Mouse (Mus musculus): ENCODE measurements around the gene Gabpb2.

Gabpb2 gene

DNA sequence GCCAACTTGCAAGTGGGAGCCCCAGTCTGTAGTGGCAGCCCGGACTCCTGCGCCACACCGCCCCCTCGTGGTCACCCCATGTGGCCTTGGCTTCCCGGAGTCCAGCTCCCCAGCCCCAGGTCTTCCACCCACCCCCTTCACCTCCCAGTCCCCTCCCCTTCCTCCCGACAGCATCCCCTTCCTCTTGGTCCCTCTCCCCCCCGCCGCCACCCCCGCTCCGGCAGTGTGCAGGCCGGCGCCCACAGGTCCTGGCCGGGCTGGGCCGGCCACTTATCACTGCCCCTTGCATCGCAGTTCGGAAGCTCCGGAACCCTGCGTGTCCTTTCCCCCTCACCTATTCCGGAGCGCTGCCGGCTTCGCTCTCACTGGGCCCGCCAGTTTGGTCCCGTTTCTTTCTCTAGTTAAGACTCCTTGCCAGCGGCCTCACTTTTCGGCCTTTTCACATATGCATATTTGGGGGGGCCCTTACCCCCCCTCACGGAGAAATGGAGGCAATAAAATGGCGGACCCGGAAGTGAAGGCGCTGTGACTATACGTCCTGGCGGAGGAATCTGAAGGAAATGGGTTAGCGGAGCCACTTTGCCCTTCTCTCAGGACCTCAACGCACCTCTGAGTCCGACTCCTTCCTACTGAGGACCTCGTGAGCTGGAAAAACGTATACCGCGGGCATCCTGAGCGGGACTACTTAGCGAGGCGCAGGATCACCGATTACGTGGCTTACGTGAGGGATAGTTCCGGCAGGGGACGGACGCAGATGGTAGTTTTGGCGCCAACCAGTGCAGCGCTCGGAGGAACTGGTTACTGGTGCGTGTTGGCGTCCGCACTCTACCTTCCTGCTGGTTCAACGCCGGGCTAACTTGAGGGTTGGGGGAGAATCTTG lies at the start of gene Gabpb2:
Gene Gabpb2, minus strand, starts transcription at position 662 of the 880 bp plus-strand sequence.
- peak; percentile 95 for DNase-seq (ENCODE audit: low spot score)

DNA sequence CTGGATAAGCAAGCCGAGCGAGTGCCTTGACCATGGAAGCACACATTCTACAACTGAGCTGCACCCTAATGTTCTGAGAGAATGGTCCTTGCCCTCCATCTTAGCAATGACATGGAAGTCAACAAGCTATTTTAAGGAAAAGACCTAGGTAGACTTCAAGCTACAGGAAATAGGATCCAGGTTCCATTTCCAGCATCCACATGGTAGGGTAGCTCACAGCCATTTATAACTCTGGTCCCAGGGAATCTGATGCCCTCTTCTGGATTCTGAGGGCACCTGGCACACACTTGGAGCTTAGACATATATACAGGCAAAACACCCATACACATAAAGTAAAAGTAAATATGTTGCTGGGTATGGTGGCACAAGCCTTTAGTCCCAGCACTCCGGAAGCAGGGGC lies 48.3 kb upstream of the Gabpb2 start:
- DNase-seq (ENCODE audit: low spot score), result no peak

DNA sequence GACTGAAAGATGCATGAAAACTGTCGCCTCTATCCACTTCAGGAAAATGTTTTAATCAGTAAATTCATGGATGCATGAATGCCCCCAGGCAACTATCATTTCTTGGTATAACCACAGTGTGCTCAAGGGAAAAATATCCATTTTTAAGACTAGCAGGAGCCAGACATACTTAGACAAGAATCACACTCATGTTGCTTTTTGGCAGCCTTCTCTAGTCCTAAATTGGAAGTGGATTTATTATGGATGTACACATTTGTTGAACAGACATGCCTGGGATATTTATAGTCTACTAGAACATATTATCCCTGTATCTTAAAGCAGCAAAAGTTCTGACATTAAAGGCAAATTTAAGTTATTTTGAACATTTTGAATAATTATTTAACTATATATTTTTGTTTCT lies 47.0 kb upstream of the Gabpb2 start:
- no peak for DNase-seq (ENCODE audit: low spot score)

DNA sequence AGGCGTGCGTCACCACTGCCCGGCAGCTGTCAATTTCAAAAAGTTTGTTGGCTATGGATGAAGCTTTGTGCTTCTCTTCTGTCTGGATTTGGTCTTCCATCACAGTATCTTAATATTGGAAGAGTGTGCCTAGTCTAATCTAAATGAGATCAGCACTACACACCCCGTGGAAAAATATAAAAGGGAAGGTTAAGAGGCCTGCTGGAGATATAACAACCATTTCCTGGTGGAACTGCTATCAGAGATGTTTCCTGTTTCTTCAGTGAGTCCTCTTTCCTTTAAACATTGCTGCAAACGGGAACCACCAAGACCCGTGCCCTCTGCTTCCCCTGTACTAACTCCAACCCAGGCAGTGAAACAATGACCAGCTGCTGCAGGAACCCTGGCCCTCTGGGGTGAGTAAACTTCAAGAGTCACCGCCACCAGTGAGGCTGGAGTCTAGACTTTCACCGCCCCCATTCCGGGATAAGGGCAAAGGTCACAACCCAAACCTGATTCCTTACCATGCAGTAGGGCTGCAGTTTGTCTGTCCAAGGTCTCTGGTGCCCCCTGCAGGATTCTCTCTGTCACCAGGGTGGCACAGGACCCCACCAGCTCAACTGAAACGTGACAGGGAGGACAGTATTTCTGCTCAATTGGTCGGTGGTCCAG lies 45.5 kb upstream of the Gabpb2 start:
- DNase-seq (ENCODE audit: low spot score), result peak; percentile 92

DNA sequence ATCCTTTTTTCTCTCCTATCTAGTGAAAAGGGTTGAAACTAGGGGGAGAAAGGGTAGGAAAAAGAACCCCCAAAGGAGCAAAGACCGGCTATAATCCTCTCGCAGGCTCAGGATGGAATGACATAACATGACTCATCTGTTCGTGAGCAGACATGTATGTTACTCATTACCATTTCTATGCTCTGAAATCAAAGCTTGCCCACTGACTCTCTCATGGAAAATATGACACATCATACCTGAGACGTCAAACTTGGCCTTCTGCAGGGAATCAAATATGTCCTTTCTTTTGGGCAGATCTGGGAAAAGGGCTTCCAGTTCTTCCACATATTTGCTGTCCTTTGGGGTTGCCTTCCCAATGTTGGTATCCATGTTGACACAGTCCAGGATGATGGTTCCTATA lies 44.3 kb upstream of the Gabpb2 start:
- no peak for DNase-seq (ENCODE audit: low spot score)

DNA sequence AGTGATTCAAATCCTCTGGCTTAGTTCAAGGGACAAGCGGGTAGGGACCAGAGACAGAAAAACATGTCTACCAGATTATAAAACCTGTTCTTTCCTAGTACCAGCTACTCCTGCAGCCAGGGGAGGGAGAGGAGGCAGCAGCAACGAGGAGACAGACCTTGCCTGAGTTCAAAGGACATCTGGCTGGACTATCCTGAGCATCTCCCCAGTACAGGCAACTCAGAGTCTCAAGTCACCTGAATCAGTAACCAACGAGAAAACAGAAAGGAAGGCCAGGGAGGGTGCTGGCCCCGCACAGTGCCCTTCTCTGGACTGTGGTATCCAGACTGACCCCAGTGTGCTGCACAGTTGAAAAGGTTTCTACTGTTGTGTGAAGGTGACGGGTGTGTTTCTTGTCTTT lies 39.2 kb upstream of the Gabpb2 start:
- DNase-seq (ENCODE audit: low spot score), result no peak

DNA sequence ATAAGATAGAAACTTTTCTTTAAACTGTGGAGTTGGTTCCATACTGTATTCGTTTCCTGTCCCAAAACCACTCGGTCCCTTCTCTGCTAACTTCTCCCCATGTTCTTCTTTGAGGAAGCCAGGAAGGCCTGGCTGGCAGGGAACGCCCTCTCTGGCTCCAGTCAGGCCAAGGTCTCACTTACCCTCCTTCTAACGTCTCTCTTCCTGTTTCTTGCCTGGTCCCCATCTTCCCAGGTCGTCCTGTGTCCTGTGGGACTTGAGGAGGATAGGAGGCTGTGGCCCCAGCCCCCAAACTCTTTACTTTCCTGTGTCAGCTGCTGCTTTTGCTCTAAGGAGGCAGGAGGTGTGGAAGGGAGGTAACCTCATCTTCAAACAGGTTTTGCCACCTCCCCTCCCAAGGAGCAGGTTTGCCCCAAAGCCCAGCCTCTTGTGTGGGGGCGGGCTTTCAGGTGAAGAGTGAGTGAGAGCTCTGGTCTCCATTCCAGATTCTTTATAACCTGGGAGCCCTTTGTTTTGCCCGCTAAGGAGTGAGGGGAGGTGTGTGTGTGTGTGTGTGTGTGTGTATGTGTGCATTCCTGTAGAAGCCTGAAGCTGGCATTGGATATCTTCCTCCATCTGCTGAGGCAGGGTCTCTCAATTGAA lies 33.2 kb upstream of the Gabpb2 start, which contains the start of gene Bnipl:
Gene Bnipl, minus strand, starts transcription at position 411 of the 642 bp plus-strand sequence.
- no peak for DNase-seq (ENCODE audit: low spot score)

DNA sequence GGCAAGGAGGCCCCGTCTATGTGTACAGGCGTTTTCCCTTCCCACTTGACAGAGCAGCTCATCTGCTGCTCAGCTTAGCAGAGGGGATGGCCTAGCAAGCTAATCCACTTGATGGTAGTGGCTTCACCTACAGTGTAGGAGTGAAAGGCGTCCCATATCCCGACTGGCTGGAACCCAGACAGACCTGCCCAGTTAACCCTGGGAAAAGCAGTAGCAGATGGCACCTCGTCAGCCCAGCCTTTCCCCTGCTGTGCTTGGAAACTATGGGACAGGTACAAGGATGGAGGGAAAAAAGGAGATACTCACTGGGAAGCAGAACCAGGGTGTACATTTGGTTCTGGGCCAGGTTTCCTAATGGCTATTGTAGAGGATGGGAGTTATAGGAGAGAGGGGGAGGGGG lies 32.6 kb upstream of the Gabpb2 start:
- DNase-seq (ENCODE audit: low spot score), result no peak

DNA sequence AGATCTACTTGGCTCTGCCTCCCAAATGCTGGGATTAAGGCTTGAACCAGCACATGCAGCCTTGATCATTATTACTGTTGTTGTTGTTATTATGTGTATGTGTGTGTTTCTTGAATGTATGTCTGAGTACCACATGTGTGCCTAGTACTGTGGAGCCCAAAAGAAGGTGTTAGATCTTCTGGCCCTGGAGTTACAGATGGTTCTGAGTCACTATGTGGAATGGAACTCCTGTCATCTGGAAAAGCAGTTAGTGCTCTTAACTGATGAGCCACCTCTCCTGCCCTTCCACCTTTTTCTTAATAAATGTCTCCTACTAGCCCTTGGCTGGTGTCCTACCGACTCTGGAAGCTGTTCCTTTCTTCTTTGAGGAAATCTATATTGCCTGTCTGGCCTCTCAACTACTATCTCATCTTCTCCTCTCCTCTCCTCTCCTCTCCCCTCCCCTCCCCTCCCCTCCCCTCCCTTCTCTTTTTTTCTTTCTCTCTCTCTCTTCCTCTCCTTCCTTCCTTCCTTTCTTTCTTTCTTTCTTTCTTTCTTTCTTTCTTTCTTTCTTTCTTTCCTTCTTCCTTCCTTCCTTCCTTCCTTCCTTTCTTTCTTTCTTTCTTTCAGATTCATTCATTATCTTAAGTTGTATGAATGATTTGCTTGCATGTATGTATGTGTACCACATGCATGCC lies 30.1 kb upstream of the Gabpb2 start:
- no peak for DNase-seq (ENCODE audit: low spot score)

DNA sequence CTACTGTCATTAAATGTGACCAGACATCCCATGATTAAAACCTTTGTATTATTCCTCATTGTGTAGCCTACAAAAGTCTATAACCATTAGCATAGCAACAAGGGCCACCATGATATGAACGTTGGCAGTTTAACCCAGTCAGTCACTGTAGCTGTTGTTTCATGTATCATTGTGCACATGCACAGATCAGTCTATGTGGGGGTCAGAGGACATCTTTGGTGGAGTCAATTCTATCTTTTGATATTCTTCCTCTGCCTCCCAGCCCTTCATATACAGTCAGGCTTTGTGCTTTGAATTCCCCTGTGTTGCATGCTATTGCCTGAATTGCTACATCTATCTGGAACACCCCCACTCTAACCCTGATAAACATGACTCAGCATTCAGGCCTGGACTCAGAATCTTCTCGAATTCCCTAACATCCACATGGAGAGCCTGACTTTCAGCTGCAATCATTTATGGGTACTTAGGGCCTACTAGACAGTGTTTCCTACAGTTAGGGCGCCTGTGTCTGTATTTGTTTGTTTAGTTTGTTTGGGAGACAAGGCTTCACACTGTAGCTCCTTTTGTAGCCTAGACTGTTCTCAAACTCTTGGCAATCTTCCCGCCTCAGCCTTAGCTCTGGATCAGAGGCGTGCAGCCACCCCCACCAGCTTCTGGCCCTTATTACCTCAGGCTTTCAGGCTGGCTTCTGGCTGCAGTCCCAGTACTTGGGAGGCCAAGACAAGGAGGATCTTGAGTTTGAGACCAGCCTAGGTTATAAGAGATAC lies 28.9 kb upstream of the Gabpb2 start:
- DNase-seq (ENCODE audit: low spot score), result no peak

DNA sequence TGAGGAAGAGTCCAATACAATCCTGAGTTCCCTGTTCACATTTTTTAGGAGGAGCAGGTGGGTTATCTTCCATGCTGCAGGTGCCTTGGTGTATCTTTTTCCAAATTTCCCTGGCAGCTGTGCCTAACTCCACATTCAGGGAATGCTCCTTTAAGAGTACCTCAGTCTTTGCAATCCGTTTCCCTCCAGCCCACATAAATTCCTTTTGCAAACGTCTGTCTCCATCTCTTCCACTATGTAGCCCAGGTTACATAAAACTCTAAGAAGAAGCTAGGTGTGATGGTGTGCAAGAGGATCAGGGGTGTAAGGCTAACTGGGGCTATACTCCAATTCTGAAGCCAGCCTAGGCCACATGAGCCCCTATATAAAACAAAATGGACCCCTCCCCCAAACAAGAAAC lies 25.4 kb upstream of the Gabpb2 start:
- DNase-seq (ENCODE audit: low spot score), result no peak

DNA sequence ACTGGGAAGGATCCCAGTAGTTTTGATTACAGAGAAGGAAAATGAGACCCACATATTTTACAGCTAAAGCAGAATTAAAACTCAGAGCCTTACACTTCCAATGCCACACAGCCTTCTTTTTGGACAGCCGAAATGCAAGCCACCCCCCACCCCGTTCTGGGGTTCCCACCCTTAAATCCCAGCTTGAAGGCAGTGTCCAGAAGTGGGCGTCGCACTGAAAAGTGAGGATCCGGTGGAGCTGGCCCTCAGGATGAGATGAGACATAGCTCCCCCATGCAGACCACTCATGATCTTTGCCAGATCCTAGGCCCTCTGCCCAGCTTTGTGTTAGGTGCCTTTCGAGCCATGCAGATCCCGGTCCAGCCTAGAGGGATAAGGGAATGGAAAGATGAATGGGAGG lies 23.8 kb upstream of the Gabpb2 start, which contains the start of gene Gm128:
Gene Gm128, minus strand, starts transcription at position 101 of the 400 bp plus-strand sequence.
- no peak for DNase-seq (ENCODE audit: low spot score)

DNA sequence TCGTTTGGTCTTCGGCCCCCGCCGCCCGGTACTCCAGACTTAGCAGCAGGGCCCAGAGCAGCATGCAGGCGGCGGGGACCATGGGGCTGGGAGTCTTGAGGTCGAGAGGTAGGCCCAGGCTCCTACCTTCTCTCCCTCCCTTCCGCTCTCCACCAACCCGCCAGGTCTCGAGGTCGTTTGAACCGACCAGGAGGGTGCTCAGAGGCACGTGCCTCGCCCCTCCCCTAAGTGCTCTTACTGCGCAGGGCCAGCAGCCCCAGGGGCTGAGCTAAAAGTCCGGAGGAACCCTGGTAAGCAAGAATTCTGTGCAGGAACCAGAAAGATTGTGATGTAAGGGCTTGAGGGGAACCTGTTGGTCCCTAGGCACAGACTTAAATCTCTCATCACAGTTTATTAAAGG lies 23.2 kb upstream of the Gabpb2 start:
- DNase-seq (ENCODE audit: low spot score), result no peak

DNA sequence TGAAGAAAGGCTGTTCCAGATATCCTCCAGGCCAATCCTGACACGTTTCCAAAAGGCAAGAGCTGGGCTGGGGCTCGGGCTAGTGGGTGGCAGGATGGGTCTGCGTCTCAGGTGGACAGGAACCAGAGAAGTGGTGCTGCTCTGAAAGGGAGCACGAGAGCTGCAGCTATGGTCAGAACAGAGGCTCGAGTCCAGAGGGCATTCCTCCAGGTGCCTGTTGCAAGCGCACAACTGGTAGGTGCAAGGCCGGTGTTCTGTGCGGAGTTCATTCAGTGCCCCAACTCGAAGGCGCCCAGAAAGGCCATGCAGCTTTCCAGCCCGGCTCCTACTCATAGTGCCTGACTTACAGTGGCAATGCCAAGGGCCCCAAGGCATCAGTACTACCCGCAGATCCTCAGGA lies 22.3 kb upstream of the Gabpb2 start:
- DNase-seq (ENCODE audit: low spot score), result no peak

DNA sequence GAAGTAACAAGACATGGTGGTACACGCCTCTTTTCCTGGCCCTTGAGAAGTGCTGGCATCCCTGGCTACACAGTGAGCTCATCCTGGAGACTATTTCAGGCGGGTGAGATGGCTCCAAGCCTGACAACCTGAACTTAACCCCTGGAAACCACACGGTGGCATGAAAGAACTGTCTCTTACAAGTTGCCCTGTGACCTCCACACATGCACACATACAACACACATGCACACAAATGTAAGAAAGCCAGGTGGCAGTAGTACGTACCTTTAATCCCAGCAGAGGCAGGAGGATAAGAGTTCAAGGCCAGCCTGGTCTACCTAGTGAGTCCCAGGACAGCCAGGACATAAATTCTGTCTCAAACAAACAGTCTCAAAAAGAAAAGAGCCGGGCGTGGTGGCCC lies 21.3 kb upstream of the Gabpb2 start:
- DNase-seq (ENCODE audit: low spot score), result no peak

DNA sequence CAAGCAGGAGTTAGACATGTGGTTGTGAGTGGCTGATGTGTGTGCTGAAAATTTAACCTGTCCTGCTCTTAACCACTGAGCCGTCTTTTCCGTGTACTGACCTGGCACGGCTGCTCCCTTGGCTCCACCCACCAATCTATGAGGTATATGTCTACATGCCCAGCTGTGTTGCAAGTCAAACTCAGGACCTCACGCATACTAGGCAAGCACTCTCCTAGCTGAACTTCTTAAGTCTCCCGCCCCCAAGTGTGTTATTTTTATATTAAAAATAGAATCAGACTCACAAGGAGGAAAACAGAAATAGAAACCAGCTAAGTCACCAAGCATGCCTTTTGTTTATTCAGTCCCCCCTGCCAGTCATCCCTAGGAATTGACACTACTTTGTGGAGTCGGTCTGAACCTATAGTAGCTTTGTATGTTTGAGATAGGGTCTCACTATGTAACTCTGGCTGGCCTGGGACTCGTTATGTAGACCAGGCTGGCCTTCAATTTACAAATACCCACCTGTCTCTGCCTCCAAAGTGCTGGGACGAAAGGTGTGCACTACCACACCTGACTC lies 19.9 kb upstream of the Gabpb2 start:
- DNase-seq (ENCODE audit: low spot score), result no peak

DNA sequence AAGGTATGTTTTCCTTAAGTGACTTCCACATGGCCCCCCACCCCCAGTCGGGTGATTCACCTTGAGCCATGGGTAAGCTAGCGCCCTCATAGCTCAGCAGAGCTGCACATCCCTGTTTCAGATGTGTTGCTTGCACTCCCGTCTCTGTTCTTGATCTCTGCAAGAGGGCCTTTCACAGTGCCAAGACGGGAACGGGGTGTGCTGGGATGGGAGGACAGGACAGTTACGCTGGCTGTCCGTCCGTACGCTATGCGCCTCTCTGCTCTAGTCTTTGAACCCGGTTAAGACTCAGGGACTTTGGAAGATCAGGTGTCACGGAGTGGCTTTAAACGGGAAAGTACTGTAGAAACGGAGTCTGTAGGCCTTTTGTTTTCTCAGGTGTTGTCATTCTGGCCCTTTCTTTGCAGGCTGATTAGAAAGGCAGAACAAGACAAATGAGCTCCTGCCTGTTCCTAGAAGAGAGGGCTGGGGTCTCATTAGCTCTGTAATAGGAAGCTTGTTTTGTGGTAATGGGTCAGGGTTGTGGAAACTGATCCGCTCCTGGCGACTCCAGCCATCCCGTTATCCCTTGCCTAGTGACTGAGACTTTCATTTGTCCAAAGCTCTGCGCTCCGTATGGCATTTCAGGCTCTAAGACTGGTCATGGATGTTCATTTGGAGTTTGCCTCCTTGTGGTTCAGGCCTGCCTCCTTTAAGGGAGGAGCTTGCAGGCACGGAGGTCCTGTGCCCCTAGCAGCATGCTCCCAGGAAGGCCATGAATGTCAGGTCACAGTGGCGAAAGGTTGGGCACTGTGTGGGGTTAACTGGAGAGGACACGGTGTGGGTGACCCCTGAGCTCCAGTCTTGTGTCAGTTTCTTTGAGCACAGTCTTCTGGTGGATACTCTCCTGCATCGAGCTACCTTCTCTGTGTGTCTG lies 17.9 kb upstream of the Gabpb2 start:
- DNase-seq (ENCODE audit: low spot score), result no peak

DNA sequence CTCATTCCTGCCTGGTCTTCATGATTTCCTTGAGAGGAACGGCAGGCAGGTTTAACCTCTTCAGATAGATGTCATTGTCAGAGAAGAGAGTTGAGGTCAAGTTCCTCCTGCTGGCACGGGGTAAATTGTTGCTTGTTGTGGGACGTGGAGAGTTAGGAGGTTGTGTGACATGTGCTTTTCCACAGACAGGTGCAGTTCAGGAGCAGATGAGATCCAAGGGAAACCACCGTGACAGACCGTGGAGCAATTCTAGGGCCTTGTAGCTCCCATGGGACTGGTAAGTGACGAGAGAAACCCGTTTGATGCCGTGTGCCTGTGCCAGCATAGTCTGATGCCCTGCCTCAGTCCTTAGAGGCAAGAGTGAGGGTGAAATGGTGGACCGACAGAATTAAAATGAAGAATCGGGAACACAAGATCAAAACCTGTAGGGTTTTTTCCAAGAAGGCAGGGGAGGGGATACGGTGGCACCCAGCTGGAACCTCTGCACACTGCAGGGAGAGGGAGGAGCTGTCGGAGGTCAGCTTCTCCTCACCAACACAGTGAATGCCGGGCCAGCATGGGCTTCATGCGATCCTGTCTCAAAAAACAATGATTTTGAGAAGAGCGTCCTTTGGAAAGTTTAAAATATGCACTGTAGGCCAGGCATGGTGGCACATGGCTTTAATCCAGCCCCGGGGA lies 15.7 kb upstream of the Gabpb2 start:
- DNase-seq (ENCODE audit: low spot score), result no peak

DNA sequence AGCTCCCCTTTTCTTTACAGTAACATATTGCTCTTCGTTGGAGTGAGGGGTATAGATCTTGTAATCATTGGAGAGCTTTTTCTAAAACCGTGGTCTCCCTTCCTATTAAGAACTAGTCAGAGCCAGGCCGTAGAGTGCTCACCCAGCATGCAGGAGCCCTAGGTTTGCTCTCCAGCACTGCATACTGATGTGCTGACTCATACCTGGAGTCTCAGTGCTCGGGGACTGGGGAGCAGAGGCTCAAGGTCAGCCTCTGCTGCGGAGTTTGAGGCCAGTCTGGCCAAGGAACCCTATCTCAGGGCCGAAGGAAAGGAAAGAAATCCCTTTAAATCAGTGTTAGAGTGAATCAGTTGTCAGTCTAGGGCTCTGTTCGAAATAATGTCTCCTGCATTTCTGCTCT lies 15.1 kb upstream of the Gabpb2 start:
- peak; percentile 52 for DNase-seq (ENCODE audit: low spot score)

Measured in yolk sac, embryonic 10.5 days (tissue).